Mouse (Mus musculus): ENCODE data around the gene Clasp1.

Clasp1 gene

GRCm38 (mm10) chr1:118454817-118455216 is 66.0 kb downstream of the Clasp1 start:
- no peak for DNase-seq

- DNase-seq: no peak
These were observed 68.5 kb downstream of the Clasp1 start for GRCm38 (mm10) chr1:118457256-118457882.

- no peak for DNase-seq
These were observed 69.0 kb downstream of the Clasp1 start for GRCm38 (mm10) chr1:118457883-118458259.

GRCm38 (mm10) chr1:118458279-118458678 is 69.4 kb downstream of the Clasp1 start:
- no peak for DNase-seq

- peak; percentile 86 for DNase-seq
These were observed 70.4 kb downstream of the Clasp1 start for GRCm38 (mm10) chr1:118458963-118459920.

- no peak for DNase-seq
These were observed 71.9 kb downstream of the Clasp1 start for GRCm38 (mm10) chr1:118460716-118461115.

- no peak for DNase-seq
These were observed 77.2 kb downstream of the Clasp1 start for GRCm38 (mm10) chr1:118466041-118466440.

GRCm38 (mm10) chr1:118472386-118472785 is 83.5 kb downstream of the Clasp1 start:
- no peak for DNase-seq

GRCm38 (mm10) chr1:118476919-118477318 is 88.1 kb downstream of the Clasp1 start:
- no peak for DNase-seq

GRCm38 (mm10) chr1:118479246-118479645 is 90.4 kb downstream of the Clasp1 start:
- no peak for DNase-seq

GRCm38 (mm10) chr1:118480484-118481364 is 91.9 kb downstream of the Clasp1 start:
- no peak for DNase-seq

- no peak for DNase-seq
These were observed 92.5 kb downstream of the Clasp1 start for GRCm38 (mm10) chr1:118481365-118481702.

- peak; percentile 51 for DNase-seq
These were observed 92.8 kb downstream of the Clasp1 start for GRCm38 (mm10) chr1:118481703-118482102.

- no peak for DNase-seq
These were observed 93.6 kb downstream of the Clasp1 start for GRCm38 (mm10) chr1:118482285-118483019.

- no peak for DNase-seq
These were observed 94.7 kb downstream of the Clasp1 start for GRCm38 (mm10) chr1:118483504-118484096.

GRCm38 (mm10) chr1:118485572-118485971 is 96.7 kb downstream of the Clasp1 start:
- no peak for DNase-seq

GRCm38 (mm10) chr1:118486021-118486420 is 97.2 kb downstream of the Clasp1 start:
- no peak for DNase-seq

- no peak for DNase-seq
These were observed 104.0 kb downstream of the Clasp1 start for GRCm38 (mm10) chr1:118492811-118493210.

GRCm38 (mm10) chr1:118494551-118494950 is 105.7 kb downstream of the Clasp1 start:
- no peak for DNase-seq

GRCm38 (mm10) chr1:118498311-118498710 is 109.5 kb downstream of the Clasp1 start:
- peak; percentile 51 for DNase-seq

GRCm38 (mm10) chr1:118500606-118501005 is 111.7 kb downstream of the Clasp1 start:
- DNase-seq: no peak

GRCm38 (mm10) chr1:118501691-118502090 is 112.8 kb downstream of the Clasp1 start:
- no peak for DNase-seq

Data from right cerebral cortex, postnatal 25 days (tissue).